Mouse (Mus musculus) ovary, postnatal 10 days (tissue): ENCODE results near the gene Cxcl9.
A peak's percentile ranks its signal among the peaks of the same experiment; 100 is the strongest.

Source experiments
- DNase-seq: peaks from one replicate; pipeline ENCODE4 v3.0.0; 2022; ENCODE audit warnings: low spot score

Gene Cxcl9

GRCm38 (mm10) chr5:92336743-92337142 is 8.9 kb upstream of the Cxcl9 start:
- no peak for DNase-seq

DNA sequence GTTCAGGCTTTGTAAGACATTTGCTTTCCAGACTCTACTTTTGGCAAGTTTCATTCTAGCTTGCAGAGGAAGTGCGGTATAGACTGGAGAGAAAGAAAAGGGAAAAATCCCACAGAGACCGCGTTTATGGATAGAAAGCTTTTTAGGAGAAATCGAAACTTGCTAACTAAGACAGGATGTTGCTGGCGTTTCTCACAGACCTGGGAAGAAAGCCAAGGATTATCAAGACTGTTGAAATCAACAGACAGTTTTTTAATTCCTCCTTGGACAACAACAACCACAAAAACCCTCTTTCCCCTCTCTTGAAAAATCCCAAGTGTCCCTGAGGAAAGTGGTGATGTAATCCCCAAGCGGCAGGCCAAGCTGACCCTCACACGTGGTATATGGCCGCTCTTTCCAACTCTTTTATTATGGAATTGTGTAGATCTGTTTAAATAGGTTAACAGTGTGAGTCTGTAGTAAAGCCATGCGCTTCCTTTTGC is 4.5 kb upstream of the Cxcl9 start:
- no peak for DNase-seq

GRCm38 (mm10) chr5:92331635-92332338 is 3.9 kb upstream of the Cxcl9 start, which contains the start of gene Art3:
Gene Art3 (plus strand): TSS chr5:92331827.
- DNase-seq: no peak

- DNase-seq: no peak
Observed at GRCm38 (mm10) chr5:92331122-92331521, 3.2 kb upstream of the Cxcl9 start.

GRCm38 (mm10) chr5:92327367-92327766 is 512 bp downstream of the Cxcl9 start:
- no peak for DNase-seq

DNA sequence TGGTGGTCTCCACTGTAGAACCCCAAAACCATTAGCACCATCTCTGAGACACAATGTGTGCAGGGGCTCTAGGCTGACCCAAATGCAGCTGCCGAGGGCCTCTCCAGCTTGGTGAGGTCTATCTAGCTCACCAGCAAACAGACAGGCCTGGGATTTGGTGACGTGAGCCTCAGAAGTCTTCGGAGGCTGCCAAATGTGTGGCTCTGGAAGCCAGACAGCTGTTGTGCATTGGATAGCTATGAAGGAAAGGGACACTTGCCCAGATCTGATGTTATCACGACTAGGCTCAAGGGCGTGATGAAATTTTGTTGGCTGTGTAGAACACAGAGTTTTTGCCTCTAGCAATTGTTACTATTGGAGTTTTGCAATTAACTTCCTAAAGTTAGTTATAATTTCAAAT is 4.6 kb downstream of the Cxcl9 start:
- no peak for DNase-seq

DNA sequence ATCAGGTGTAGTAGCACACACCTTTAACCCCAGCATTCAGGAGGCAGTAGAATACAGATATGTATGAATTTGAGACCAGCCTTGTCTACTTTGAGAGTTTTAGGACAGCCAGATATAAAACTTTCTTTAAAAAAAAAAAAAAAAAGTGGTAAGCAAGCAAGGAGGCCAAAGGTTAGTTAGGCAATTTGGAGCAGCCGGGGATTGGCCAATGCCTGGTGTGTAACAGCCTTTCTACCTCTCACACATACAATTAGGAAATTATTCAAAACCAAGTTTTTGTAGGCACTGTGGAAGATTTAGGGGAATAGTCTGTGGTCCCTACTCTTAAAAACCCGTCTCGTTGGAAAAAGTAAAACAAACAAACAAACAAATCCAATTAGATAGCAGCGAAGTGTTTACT is 5.3 kb downstream of the Cxcl9 start:
- no peak for DNase-seq

- no peak for DNase-seq
Observed at GRCm38 (mm10) chr5:92321631-92322400, 6.1 kb downstream of the Cxcl9 start.

- no peak for DNase-seq
Observed at GRCm38 (mm10) chr5:92318596-92318995, 9.3 kb downstream of the Cxcl9 start.

- DNase-seq: no peak
Observed at GRCm38 (mm10) chr5:92318119-92318518, 9.8 kb downstream of the Cxcl9 start.

DNA sequence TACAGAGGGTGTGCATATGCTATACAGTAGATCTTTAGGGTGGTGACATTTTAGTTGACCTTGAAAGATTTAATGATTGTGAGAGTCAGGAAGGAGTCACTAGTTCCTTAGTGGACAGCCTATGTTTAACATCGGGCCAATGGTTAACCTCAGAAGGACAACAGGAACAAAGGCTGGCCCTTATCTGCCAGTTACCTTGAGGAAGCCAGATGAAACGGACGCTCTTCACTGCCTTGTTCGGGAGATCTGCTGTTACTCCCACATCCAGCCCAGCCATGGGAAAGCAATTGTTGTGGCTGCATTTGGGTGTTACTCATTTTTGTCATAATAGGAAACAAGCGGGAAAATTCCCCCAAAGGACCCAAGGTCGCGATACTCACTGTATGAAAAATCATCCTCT is 14.1 kb downstream of the Cxcl9 start:
- DNase-seq: no peak

DNA sequence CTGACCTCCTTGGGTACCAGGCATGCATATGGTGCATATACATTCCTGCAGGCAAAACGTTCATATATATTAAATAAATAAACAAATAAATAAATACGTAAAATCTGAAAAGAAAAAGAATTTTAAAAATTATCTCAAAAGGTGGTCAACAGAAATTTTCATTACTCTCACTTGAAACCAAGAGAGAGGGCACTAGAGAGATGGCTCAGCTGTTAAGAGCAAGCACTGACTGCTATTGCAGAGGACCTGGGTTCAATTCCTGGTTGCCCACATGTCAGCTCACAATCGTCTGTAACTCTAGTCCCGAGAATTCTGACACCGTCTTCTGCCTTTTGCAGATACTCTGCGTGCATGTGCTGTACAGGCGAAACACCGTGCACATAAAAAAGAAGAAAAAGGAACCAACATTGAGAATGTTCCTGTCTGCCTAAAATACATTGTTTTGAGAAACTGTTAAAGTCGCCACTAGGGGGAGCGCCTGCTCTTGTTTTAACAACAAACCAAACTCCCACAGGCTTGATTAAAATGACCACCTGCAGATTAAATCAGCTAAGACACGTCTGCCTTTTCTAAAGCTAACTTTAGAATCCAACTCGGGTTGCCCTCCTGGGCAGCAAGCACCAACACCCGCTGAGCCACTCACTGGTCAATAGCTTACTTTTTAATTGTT is 15.7 kb downstream of the Cxcl9 start:
- peak; percentile 68 for DNase-seq

DNA sequence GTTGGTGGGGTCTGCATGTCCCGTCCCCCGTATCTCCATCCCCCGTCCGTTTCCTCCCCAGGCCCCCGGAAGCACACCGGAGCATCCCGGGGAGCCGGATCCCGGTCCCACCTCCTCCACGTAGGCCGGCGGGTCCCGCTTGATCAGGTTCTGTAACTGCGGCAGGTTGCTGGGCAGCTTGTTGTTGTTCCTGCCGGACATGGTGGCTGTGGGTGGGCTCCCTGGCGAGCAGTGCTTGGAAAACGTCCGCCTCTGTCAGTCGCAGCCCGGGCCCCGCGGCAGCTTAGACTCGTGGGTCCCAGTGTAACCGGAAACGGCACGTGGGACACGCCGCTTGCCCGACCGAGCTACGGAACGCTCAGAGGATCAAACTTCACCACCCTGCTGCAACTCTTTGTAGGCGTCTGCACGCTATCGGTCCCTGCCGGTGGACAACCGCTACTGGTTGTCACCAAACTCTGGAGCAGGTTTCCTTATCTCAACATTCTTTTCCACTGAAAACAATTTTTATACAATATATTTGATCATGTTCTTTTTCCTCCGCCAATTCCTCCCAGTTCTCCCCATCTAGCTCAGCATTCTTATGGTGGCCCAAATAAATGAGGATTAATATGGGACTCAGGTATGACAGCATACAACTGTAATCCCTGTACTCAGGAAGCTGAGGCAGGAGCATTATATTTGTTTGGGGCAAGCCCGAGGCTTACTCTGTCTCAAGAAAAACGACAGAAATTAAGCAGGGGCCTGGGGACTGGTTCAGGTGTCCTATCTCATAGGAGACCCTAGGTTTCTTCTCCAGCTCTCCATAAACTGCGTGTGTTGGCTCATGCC is 18.0 kb downstream of the Cxcl9 start, which contains the start of gene Sdad1:
Gene Sdad1 (minus strand): TSS at position 799 of the 831 bp plus-strand sequence.
- DNase-seq: peak; percentile 78

DNA sequence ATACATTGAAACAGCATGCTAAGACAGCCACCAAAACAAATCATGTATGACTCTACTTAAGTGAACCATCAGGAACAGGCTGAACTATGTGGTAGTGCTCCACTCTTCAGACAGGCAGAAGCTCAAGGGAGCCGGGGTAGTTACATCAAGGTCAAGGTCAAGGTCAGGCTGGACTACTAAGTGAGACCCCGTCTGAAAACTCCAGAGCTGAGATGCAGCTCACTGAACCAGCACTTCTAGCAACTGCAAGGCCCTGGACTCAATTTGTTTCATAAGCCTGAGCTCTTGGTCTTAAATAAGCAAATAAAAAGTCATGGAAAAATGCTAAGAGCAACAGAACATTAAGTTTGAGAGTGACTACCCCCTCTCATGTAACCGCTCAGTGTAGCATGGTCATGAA is 23.6 kb downstream of the Cxcl9 start:
- no peak for DNase-seq

DNA sequence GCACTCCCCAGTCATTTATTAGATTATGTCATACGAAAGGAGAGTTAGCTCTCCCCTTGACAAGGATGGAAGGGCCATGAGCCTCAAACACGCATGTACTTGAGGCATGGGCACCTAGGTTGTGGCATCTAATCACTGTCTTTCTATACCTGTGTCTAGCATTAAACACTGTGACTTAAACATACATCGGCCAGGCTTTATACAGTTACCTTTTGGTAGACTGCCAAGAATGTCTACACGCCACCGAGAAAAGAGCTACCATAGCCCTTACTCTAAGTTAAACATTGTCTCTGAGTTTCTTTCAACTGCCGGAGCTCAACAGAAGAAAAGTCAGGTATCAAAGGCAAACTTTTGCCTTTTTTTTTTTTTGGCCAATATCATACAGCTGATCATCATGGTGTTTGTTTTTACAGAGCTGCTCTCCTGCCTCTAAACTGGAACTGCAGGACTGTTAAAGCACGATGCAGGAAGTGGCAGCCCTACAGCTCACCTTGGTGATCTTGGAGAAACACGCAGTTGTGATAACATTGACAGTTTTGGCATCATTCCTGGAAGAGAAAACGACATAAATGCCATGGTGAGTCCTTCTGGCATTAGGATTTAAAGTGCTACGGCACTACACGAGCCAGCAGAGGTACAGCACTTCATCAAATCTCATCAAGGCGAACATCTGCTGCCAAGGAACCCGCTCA is 25.6 kb downstream of the Cxcl9 start:
- DNase-seq: no peak

- DNase-seq: no peak
Observed at GRCm38 (mm10) chr5:92294525-92294924, 33.4 kb downstream of the Cxcl9 start.

- DNase-seq: no peak
Observed at GRCm38 (mm10) chr5:92291652-92292414, 36.0 kb downstream of the Cxcl9 start.

DNA sequence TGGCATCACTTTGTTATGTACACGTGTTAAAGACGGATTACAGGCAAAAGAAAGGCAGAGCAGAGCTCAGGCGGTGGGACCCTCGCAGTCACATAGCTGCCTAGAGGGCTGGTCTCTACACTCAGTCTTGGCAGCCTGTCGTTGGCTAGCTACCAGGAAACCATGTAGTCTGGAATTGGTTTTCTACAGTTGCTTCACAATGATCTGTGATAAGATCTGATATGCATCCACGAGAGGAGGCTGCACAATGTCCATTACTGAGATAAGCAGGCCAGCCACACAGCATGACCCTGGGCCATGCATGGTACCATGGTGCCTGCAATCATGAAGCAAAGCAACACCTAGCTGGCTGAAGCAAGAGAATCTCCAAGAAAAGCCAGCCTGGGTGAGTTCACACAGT is 40.0 kb downstream of the Cxcl9 start:
- no peak for DNase-seq

DNA sequence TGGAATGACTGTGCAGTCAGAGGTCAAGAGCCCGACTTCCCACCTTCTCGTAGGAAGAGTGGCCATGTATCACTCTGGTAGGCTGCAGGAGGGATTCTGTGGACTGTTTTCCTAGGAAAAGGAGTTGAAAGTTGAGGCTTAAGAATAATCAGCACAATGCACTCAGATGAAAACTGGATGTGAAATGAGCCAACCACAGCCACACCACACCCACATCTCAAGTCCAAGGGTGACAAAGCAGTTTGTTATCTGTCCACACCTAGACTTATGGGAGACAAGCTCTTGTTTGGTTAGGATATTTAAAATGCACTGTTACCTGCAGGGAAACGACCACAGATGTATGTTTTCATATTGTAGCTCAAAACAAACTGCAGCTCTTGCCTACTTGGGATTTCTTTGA is 44.8 kb downstream of the Cxcl9 start:
- DNase-seq: no peak

- no peak for DNase-seq
Observed at GRCm38 (mm10) chr5:92282571-92282970, 45.3 kb downstream of the Cxcl9 start.
